Comparison of ENCODE assay signal across 9 mouse cellular contexts in the genomic region with DNA sequence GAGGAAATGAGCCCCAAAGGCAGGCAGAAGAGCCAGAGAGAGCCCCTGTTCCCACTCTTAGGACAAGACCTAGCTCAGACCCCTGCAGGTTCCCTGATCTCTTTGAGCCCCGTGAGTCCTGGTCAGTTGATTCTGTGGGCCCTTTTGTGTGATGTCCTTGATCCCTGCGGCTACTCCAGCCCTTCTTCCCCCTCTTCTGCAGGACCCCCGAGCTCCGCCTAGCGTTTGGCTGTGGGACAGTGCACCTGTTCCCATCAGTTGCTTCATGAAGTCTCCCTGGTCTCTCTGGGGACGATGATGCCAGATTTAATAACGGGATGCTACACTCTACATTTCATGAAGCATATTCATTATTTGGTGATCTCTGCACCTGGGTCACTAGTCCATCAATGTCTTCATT. TPM values are rescaled to one million over a fixed set of nuclear protein-coding genes. Genes with fewer than 3 reads are reported as not detected.
DNase-seq lines count a peak whose midpoint lies in the region; ATAC-seq and TF ChIP-seq lines count a peak whose summit lies in the region.
"Had no signal": no experiment of that assay in that cellular context is flagged by ENCODE, and none has a peak within 500 bp of the region (broad histone marks: within the 10 kb centered on the region; RNA-seq: fewer than 3 reads in every experiment).

No protein-coding gene starts in this region.

- peak; percentile 61 for DNase-seq in gastrocnemius, postnatal 14 days
- no peak for DNase-seq in gastrocnemius, postnatal 25 days
- peak; percentile 68 for DNase-seq in neural tube, embryonic 10.5 days (ENCODE audit: extremely low spot score, low spot score)
- peak; percentile 79 for DNase-seq in embryo, embryonic 9.5 days (ENCODE audit: extremely low spot score)
- no peak for DNase-seq in c-Kit-positive CD71-positive TER-119-positive erythroid progenitor cells, embryonic 14.5 days (ENCODE audit: low spot score)

- no peaks in the 10 kb centered on the region for H3K9me3 ChIP-seq in neural tube, embryonic 15.5 days (replicated peaks)
- H3K9me3 ChIP-seq: heart, embryonic 13.5 days had no signal

- no peak overlapping the region for H3K4me2 ChIP-seq in neural tube, embryonic 15.5 days
- peak overlapping the region; percentile 94 for H3K4me2 ChIP-seq in myocyte (ENCODE audit: low read depth)

- intact Hi-C loops in gastrocnemius, postnatal 14 days (cut with DNase I; ENCODE audit: low total_unique reads), result loop anchor here (5.0 kb wide), 1 partner anchor 252 kb away; no protein-coding TSS in a partner anchor

- no peaks in the 10 kb centered on the region for H3K79me2 ChIP-seq in myocyte (ENCODE audit: control insufficient read depth, insufficient read depth)

- H3K9ac ChIP-seq in neural tube, embryonic 15.5 days (replicated peaks), result no peak overlapping the region

- 10% methylated on average over 7 of the region's 7 CpGs for WGBS in neural tube, embryonic 15.5 days

- H3K4me3 ChIP-seq in neural tube, embryonic 15.5 days (replicated peaks), result no peak overlapping the region
- H3K4me3 ChIP-seq in myocyte, result no peak overlapping the region
- H3K4me3 ChIP-seq: heart, embryonic 13.5 days had no signal

- no peaks in the 10 kb centered on the region for H3K36me3 ChIP-seq in neural tube, embryonic 15.5 days
- H3K36me3 ChIP-seq in myocyte (ENCODE audit: control insufficient read depth, insufficient read depth), result no peaks in the 10 kb centered on the region
- H3K36me3 ChIP-seq: heart, embryonic 13.5 days had no signal

- TF ChIP-seq POLR2A in myocyte (IDR thresholded peaks at IDR 0.05; ENCODE audit: insufficient read length, low read depth), result no peak

- H3K4me1 ChIP-seq in neural tube, embryonic 15.5 days, result peaks cover 18% of the 10 kb centered on the region

- H3ac ChIP-seq in myocyte (ENCODE audit: control insufficient read depth, insufficient read length), result no peak overlapping the region

- H3K27me3 ChIP-seq in neural tube, embryonic 15.5 days (replicated peaks), result peaks cover 3% of the 10 kb centered on the region; the same call in 1 of the 2 replicates
- no peaks in the 10 kb centered on the region for H3K27me3 ChIP-seq in myocyte (ENCODE audit: control insufficient read depth, insufficient read depth, insufficient read length)

- no peak for ATAC-seq in neural tube, embryonic 15.5 days (ENCODE audit: low FRiP score)
- no peak for ATAC-seq in erythroblast, adult 5-6 weeks (replicated peaks; ENCODE audit: low FRiP score, poor library complexity, severe bottlenecking)

- no peak overlapping the region for H3K27ac ChIP-seq in neural tube, embryonic 15.5 days (replicated peaks)
- H3K27ac ChIP-seq: heart, embryonic 13.5 days had no signal

TF ChIP-seq in myocyte, 11 proteins besides CTCF, POLR2A, EP300 and RAD21:
- TF ChIP-seq MYOD1 (IDR thresholded peaks at IDR 0.05; ENCODE audit: control insufficient read depth in 1 of 3, insufficient read length in 2 of 3, low read depth in 2 of 3) (peak; percentile 96 to 99 (median 99)), USF1 (IDR thresholded peaks at IDR 0.05; ENCODE audit: low read depth) (no peak), MYOG (IDR thresholded peaks at IDR 0.05; ENCODE audit: control insufficient read depth in 1 of 3, insufficient read depth in 1 of 3, insufficient read length in 2 of 3, low read depth in 2 of 3) (peak in 1 of 3 experiments; percentile 79), REST (IDR thresholded peaks at IDR 0.05; ENCODE audit: insufficient read depth, insufficient read length) (no peak), SRF (IDR thresholded peaks at IDR 0.05; ENCODE audit: control insufficient read depth, insufficient read length, low read depth) (no peak), TCF12 (IDR thresholded peaks at IDR 0.05; ENCODE audit: insufficient read depth, poor library complexity, severe bottlenecking) (peak; percentile 87), TCF3 (IDR thresholded peaks at IDR 0.05; ENCODE audit: insufficient read length, low read depth) (peak; percentile 80)

RNA-seq across cellular contexts. Expression of a gene that starts 6.2 kb away (rescaled TPM):
- total RNA-seq in gastrocnemius, postnatal 14 days (2021), result 10 to 100 TPM; 15.6 to 26.3 TPM
- 10 to 100 TPM in 1 of 2 experiments, 1 to 10 TPM in 1; 9.1 to 12.0 TPM for total RNA-seq in gastrocnemius, postnatal 25 days (2021)
- 22.4 and 68.9 TPM in 2 replicates for polyA plus RNA-seq in neural tube, embryonic 15.5 days (2015; fragmentation: Nextera tagmentation; extraction: Ambion mirVana)
- polyA plus RNA-seq in myocyte (2012; fragmentation: generic; extraction: Trizol), result 411 TPM
- total RNA-seq in erythroblast, adult 5-6 weeks (2015; ENCODE audit: low replicate concordance), result 99.9 and 150 TPM in 2 replicates
- total RNA-seq in erythroblast, adult 5-6 weeks (2017; ENCODE audit: low replicate concordance), result 145 and 158 TPM in 2 replicates

Comparison
In these comparisons a context has a peak if more than half of its experiments do, and no peak if none do; other contexts are left out.
1. DNase-seq: peak in gastrocnemius, postnatal 14 days (single experiment), neural tube, embryonic 10.5 days (single experiment) and embryo, embryonic 9.5 days (single experiment); none in gastrocnemius, postnatal 25 days (single experiment) and c-Kit-positive CD71-positive TER-119-positive erythroid progenitor cells, embryonic 14.5 days (single experiment).